Mouse (Mus musculus) midbrain, embryonic 11.5 days (tissue): ENCODE measurements around the gene Wdr81. TPM values are rescaled to one million over a fixed set of nuclear protein-coding genes. Genes with fewer than 3 reads are reported as not detected.

Experiments used
- ATAC-seq: fragments of 200-750 bp; cut with Nextera tagmentation; 2 replicates; pipeline ENCODE4 v1.8.0; 2017; ENCODE audit warnings: moderate TSS enrichment, moderate library complexity; ENCODE audit not compliant: low FRiP score
- DNase-seq: peaks from one replicate; pipeline ENCODE4 v3.0.0; 2015; ENCODE audit warnings: low spot score; ENCODE audit errors: missing footprints
- H3K27ac ChIP-seq: fragments of 300-500 bp; sonication (generic); 2 replicates; pipeline ENCODE4 v1.5.1; 2014; ENCODE audit warnings: low read depth, low read length
- H3K27me3 ChIP-seq: fragments of 300-500 bp; sonication (generic); 2 replicates; pipeline ENCODE4 v1.6.1; 2014; ENCODE audit warnings: mild to moderate bottlenecking, low read length, moderate library complexity, mixed read lengths; ENCODE audit not compliant: control insufficient read depth, insufficient read depth
- H3K36me3 ChIP-seq: fragments of 300-500 bp; sonication (generic); 2 replicates; pipeline ENCODE4 v1.6.1; 2014; ENCODE audit warnings: mild to moderate bottlenecking, low read length, moderate library complexity, mixed read lengths; ENCODE audit not compliant: control insufficient read depth, insufficient read depth
- H3K4me1 ChIP-seq: fragments of 300-500 bp; sonication (generic); 2 replicates; pipeline ENCODE4 v1.6.1; 2014; ENCODE audit warnings: low read length; ENCODE audit not compliant: control insufficient read depth, insufficient read depth
- H3K4me2 ChIP-seq: fragments of 300-500 bp; sonication (generic); 2 replicates; pipeline ENCODE4 v1.6.1; 2014; ENCODE audit warnings: mild to moderate bottlenecking, moderate library complexity
- H3K4me3 ChIP-seq: fragments of 300-500 bp; sonication (generic); 2 replicates; pipeline ENCODE4 v1.5.1; 2014; ENCODE audit warnings: low read depth, low read length
- H3K9ac ChIP-seq: fragments of 300-500 bp; sonication (generic); 2 replicates; pipeline ENCODE4 v1.6.1; 2014; ENCODE audit warnings: low read length
- H3K9me3 ChIP-seq: fragments of 300-500 bp; sonication (generic); 2 replicates; pipeline ENCODE4 v1.6.1; 2016; ENCODE audit warnings: low read length; ENCODE audit not compliant: control insufficient read depth
- WGBS: fragments of 180-500 bp; shearing (Covaris S2); extraction: QIAGEN DNeasy Blood & Tissue Kit; methylation state at CpG from one replicate; pipeline ENCODE4 v1.1.7; 2014; 5-methylcytosine and 5-hydroxymethylcytosine counted together
- polyA plus RNA-seq: library from polyadenylated mRNA; unstranded; fragments of >200 nt; fragmentation: Nextera tagmentation; extraction: Ambion mirVana; gene quantifications from 2 replicates; pipeline ENCODE4 v1.2.1, GENCODE M21; 2014

Gene Wdr81
- polyA plus RNA-seq, 1 experiment from 2014 or later: 3.9 TPM

DNA sequence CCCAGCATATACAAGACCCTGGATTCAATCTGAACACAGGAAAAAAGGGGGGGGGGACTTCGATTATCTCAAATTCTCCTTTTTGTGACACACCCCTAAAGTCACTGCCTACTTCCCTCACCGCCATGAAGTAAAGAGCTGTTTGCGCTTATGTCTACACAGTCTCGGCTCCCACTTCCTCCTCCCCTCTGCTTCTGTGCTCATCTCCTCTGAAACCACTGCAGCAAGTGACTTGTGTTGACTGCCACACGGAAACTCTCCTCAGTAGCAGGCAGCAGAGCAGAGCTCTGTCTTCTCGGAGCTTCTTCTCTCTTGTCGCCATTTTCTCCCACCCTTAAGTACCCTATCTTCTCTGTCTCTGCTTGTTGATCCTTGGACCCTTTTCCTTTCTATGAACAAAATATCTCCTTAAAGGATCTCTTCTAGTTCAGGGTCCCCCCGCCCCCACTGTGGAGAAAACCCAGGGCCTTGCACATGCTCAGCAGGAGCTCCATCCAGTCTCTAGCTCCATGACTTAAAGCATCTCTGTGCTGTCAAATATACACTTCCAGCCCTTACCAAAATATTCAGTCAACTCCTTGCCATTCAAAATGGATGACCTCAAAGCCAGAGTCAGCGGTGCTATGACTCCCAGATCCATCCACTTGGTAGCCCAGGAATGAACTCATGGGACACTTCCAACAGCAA is 25.4 kb downstream of the Wdr81 start:
- Histone ChIP-seq H3K4me1 (no peaks in the 10 kb centered on the region), H3K4me2 (no peak overlapping the region), H3K27me3 (no peaks in the 10 kb centered on the region), H3K36me3 (no peaks in the 10 kb centered on the region), H3K27ac (no peak overlapping the region), H3K9ac (no peak overlapping the region), H3K4me3 (no peak overlapping the region), H3K9me3 (no peaks in the 10 kb centered on the region)
- 88% methylated on average over 9 of the region's 9 CpGs for WGBS
- DNase-seq (peak; percentile 17), ATAC-seq (no peak)

GRCm38 (mm10) chr11:75424459-75424858 is 30.1 kb downstream of the Wdr81 start:
- Histone ChIP-seq H3K36me3 (no peaks in the 10 kb centered on the region), H3K27ac (no peak overlapping the region)
- WGBS: 93% methylated on average over 3 of the region's 3 CpGs

GRCm38 (mm10) chr11:75424033-75424432 is 30.5 kb downstream of the Wdr81 start:
- Histone ChIP-seq H3K4me1 (peaks cover 5% of the 10 kb centered on the region; the same call in 1 of the 2 replicates), H3K36me3 (no peaks in the 10 kb centered on the region), H3K27me3 (no peaks in the 10 kb centered on the region), H3K27ac (no peak overlapping the region), H3K4me2 (no peak overlapping the region), H3K9ac (no peak overlapping the region), H3K9me3 (no peaks in the 10 kb centered on the region), H3K4me3 (no peak overlapping the region)
- WGBS: 90% methylated on average over 9 of the region's 9 CpGs
- DNase-seq (no peak), ATAC-seq (no peak)

More at GRCm38 (mm10) chr11:75424459-75424858, 30.1 kb downstream of the Wdr81 start:
- Histone ChIP-seq H3K27me3 (no peaks in the 10 kb centered on the region), H3K4me3 (no peak overlapping the region), H3K9me3 (no peaks in the 10 kb centered on the region), H3K4me1 (peaks cover 5% of the 10 kb centered on the region; the same call in 1 of the 2 replicates), H3K4me2 (no peak overlapping the region), H3K9ac (no peak overlapping the region)
- no peak for ATAC-seq
- no peak for DNase-seq

GRCm38 (mm10) chr11:75423091-75423490 is 31.4 kb downstream of the Wdr81 start:
- no peaks in the 10 kb centered on the region for H3K36me3 ChIP-seq
- ATAC-seq: no peak
- H3K9me3 ChIP-seq: no peaks in the 10 kb centered on the region
- H3K27me3 ChIP-seq: no peaks in the 10 kb centered on the region
- H3K4me3 ChIP-seq: no peak overlapping the region
- H3K27ac ChIP-seq: no peak overlapping the region
- H3K4me2 ChIP-seq: no peak overlapping the region
- H3K9ac ChIP-seq: no peak overlapping the region
- 84% methylated on average over 3 of the region's 3 CpGs for whole genome bisulfite sequencing
- peak; percentile 28 for DNase-seq
- peaks cover 5% of the 10 kb centered on the region; the same call in 1 of the 2 replicates for H3K4me1 ChIP-seq

GRCm38 (mm10) chr11:75422013-75422792 is 32.3 kb downstream of the Wdr81 start, which contains the start of gene Serpinf1:
Gene Serpinf1 (minus strand): TSS chr11:75422701.
- Histone ChIP-seq H3K36me3 (no peaks in the 10 kb centered on the region), H3K9me3 (no peaks in the 10 kb centered on the region), H3K27me3 (no peaks in the 10 kb centered on the region), H3K9ac (0 out of 2 replicates have a peak within 1 kb of the TSS, but pooled peaks have one; percentile 12), H3K27ac (no peak within 1 kb of the TSS), H3K4me3 (no peak within 1 kb of the TSS), H3K4me2 (no peak within 1 kb of the TSS), H3K4me1 (peaks cover 5% of the 10 kb centered on the region; the same call in 1 of the 2 replicates)
- DNase-seq (peak; percentile 82), ATAC-seq (no peak)
- WGBS: 63% methylated on average over 10 of the region's 10 CpGs

DNA sequence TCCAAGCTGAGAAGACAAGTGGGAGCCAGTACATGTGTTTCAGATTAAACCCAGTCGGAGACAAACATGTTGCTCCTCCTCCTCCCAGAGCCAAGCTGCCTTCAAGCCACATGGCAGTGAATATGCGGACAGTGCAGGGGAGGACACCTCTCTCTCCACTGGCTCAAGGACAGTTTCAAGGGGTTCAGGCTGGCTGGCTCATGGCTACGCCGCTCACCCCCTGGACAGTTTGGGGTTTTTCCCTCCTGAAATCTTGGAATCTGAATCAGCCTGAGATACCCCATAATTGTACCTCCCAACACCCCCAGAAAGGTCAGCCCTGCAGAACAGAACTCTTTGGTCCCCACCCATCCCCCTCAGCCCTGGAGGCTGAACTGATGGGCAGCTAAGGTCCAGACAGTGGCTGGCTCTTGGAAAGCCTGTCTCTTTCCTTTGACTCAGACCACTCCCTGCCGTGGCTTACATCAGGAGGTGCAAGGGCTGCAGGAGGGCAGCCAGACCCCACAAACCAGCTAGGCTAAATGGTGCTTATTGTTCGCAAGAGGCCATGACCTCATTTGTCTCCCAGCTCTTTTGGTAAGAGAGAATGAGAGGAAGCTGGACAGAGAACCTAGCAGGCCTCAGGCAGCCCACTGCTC is 33.0 kb downstream of the Wdr81 start:
- H3K4me3 ChIP-seq: no peak overlapping the region
- ATAC-seq (no peak), DNase-seq (peak; percentile 87)
- peaks cover 5% of the 10 kb centered on the region; the same call in 1 of the 2 replicates for H3K4me1 ChIP-seq
- H3K27me3 ChIP-seq: no peaks in the 10 kb centered on the region
- H3K27ac ChIP-seq: no peak overlapping the region
- H3K9ac ChIP-seq: 0 out of 2 replicates have a peak overlapping the region, but pooled peaks have one; percentile 12
- no peaks in the 10 kb centered on the region for H3K9me3 ChIP-seq
- no peak overlapping the region for H3K4me2 ChIP-seq
- H3K36me3 ChIP-seq: no peaks in the 10 kb centered on the region
- WGBS: 45% methylated on average over 6 of the region's 6 CpGs

GRCm38 (mm10) chr11:75420810-75421374 is 33.6 kb downstream of the Wdr81 start:
- Histone ChIP-seq H3K4me3 (no peak overlapping the region), H3K4me1 (peaks cover 5% of the 10 kb centered on the region; the same call in 1 of the 2 replicates), H3K9me3 (no peaks in the 10 kb centered on the region), H3K36me3 (no peaks in the 10 kb centered on the region), H3K27ac (no peak overlapping the region), H3K9ac (no peak overlapping the region), H3K27me3 (no peaks in the 10 kb centered on the region), H3K4me2 (no peak overlapping the region)
- DNase-seq (peak; percentile 33), ATAC-seq (no peak)
- 77% methylated on average over 5 of the region's 5 CpGs for WGBS

GRCm38 (mm10) chr11:75420037-75420436 is 34.5 kb downstream of the Wdr81 start:
- no peak overlapping the region for H3K9ac ChIP-seq
- H3K27ac ChIP-seq: no peak overlapping the region
- H3K27me3 ChIP-seq: no peaks in the 10 kb centered on the region
- no peaks in the 10 kb centered on the region for H3K36me3 ChIP-seq
- 81% methylated on average over 7 of the region's 7 CpGs for WGBS
- H3K4me2 ChIP-seq: no peak overlapping the region
- ATAC-seq (no peak), DNase-seq (no peak)
- no peak overlapping the region for H3K4me3 ChIP-seq
- H3K9me3 ChIP-seq: no peaks in the 10 kb centered on the region
- H3K4me1 ChIP-seq: peaks cover 5% of the 10 kb centered on the region; the same call in 1 of the 2 replicates
